Mouse (Mus musculus): ENCODE measurements around the gene Fam20a.

DNA sequence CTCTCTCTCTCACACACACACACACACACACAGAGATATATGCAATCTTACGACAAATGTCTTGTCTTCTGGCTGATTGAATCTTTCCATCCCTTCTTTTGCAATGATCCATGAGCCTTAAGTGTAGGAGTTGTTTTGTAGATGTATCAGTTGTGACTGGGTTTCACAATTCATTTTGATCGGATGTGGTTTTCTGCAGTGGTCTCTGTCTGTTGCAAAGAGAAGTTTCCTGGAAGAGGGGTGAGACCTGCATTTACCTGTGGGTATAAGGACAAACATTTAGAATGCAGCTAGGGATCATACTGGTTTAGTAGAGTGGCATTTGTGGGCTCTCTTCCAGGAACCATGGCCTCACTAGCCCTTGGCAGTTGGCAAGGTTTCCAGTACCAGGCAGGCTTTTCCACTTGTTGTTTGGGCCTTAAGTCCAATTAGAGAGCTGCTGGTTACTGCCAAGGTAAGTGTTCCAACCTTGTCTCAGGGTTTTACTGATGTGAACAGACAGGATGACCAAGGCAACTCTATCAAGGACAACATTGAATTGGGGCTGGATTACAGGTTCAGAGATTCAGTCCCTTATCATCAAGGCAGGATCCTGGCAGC lies 36.6 kb upstream of the Fam20a start:
- TF ChIP-seq CTCF (IDR thresholded peaks at IDR 0.05) (no peak), EP300 (IDR thresholded peaks at IDR 0.05) (no peak)
